Mouse (Mus musculus) layer of hippocampus, postnatal 36 days (tissue): ENCODE results near the gene Ccdc121. TPM values are rescaled to one million over a fixed set of nuclear protein-coding genes. Genes with fewer than 3 reads are reported as not detected.

Source experiments
- DNase-seq, 2 experiments: peaks; one replicate each; pipeline ENCODE4 v3.0.0; 2022
- total RNA-seq, 2 experiments: library from RNA; stranded (reverse); gene quantifications; 2 replicates each; pipeline ENCODE4 v1.2.3; 2021

Ccdc121 gene
- under 1 TPM; 0.20 to 0.25 TPM for total RNA-seq

- DNase-seq, result no peak
Measured at GRCm38 (mm10) chr1:181511307-181511706, at the start of gene Ccdc121. Gene Ccdc121, minus strand, starts transcription at chr1:181511451.

- no peak for DNase-seq
Measured at GRCm38 (mm10) chr1:181560325-181560724, 49.1 kb upstream of the Ccdc121 start.

GRCm38 (mm10) chr1:181559655-181560054 lies 48.4 kb upstream of the Ccdc121 start:
- DNase-seq, result no peak

- no peak for DNase-seq
Measured at GRCm38 (mm10) chr1:181555475-181555874, 44.2 kb upstream of the Ccdc121 start.

GRCm38 (mm10) chr1:181552533-181553410 lies 41.5 kb upstream of the Ccdc121 start:
- DNase-seq, result peak; percentile 26 to 32

GRCm38 (mm10) chr1:181550826-181551225 lies 39.6 kb upstream of the Ccdc121 start:
- no peak for DNase-seq

GRCm38 (mm10) chr1:181549987-181550386 lies 38.7 kb upstream of the Ccdc121 start:
- DNase-seq, result no peak

- peak; percentile 61 to 64 for DNase-seq
Measured at GRCm38 (mm10) chr1:181545044-181545772, 34.0 kb upstream of the Ccdc121 start.

GRCm38 (mm10) chr1:181543711-181544383 lies 32.6 kb upstream of the Ccdc121 start:
- DNase-seq, result no peak

GRCm38 (mm10) chr1:181539846-181540769 lies 28.9 kb upstream of the Ccdc121 start:
- no peak for DNase-seq

- no peak for DNase-seq
Measured at GRCm38 (mm10) chr1:181537627-181538525, 26.6 kb upstream of the Ccdc121 start.

- peak; percentile 23 to 30 for DNase-seq
Measured at GRCm38 (mm10) chr1:181535165-181535873, 24.1 kb upstream of the Ccdc121 start.

GRCm38 (mm10) chr1:181529368-181529767 lies 18.1 kb upstream of the Ccdc121 start:
- DNase-seq, result peak; percentile 44 to 52

GRCm38 (mm10) chr1:181525996-181526395 lies 14.7 kb upstream of the Ccdc121 start:
- no peak for DNase-seq

- DNase-seq, result no peak
Measured at GRCm38 (mm10) chr1:181523831-181524230, 12.6 kb upstream of the Ccdc121 start.

- DNase-seq, result no peak
Measured at GRCm38 (mm10) chr1:181521401-181522091, 10.3 kb upstream of the Ccdc121 start.

GRCm38 (mm10) chr1:181519137-181519536 lies 7.9 kb upstream of the Ccdc121 start:
- DNase-seq, result no peak

- no peak for DNase-seq
Measured at GRCm38 (mm10) chr1:181518046-181518445, 6.8 kb upstream of the Ccdc121 start.

GRCm38 (mm10) chr1:181512430-181513129 lies 1.3 kb upstream of the Ccdc121 start:
- no peak for DNase-seq
